Mouse (Mus musculus): ENCODE measurements around the gene Apol7a.
"Not testable (repeated sequence)": the region's sequence is repeated elsewhere in the genome, so short reads cannot be mapped to it uniquely, and the experiment has no call there.

The Apol7a gene

GRCm38 (mm10) chr15:77399027-77399426, at the start of gene Apol7a:
TSS of gene Apol7a (minus strand) at chr15:77399110.
- DNase-seq (ENCODE audit: low spot score): not testable (repeated sequence)

- DNase-seq (ENCODE audit: low spot score): not testable (repeated sequence)
Measured at GRCm38 (mm10) chr15:77447392-77447791, 48.5 kb upstream of the Apol7a start, which contains the start of gene Apol7b. TSS of gene Apol7b (minus strand) at chr15:77447492.

DNA sequence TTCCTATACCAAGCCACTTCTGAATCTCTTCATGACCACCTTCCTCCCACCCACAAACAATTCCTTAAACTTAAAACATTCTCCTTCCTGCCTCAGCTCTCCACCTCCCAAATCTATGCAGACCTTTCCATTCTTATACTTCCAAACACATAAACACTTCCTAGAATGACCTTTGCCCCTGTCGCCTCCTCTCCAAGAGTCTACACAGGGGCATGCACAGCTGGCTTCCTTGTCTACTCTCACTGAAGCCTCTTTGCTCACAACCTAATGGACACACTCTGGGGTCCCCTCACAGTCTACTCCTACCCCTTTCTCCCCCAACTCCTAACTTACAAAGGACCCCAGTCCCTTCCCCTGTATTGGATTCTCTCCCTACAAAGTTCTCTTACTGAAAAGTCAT, 46.8 kb upstream of the Apol7a start:
- not testable (repeated sequence) for DNase-seq (ENCODE audit: low spot score)

GRCm38 (mm10) chr15:77444746-77445145, 45.8 kb upstream of the Apol7a start:
- DNase-seq (ENCODE audit: low spot score): not testable (repeated sequence)

DNA sequence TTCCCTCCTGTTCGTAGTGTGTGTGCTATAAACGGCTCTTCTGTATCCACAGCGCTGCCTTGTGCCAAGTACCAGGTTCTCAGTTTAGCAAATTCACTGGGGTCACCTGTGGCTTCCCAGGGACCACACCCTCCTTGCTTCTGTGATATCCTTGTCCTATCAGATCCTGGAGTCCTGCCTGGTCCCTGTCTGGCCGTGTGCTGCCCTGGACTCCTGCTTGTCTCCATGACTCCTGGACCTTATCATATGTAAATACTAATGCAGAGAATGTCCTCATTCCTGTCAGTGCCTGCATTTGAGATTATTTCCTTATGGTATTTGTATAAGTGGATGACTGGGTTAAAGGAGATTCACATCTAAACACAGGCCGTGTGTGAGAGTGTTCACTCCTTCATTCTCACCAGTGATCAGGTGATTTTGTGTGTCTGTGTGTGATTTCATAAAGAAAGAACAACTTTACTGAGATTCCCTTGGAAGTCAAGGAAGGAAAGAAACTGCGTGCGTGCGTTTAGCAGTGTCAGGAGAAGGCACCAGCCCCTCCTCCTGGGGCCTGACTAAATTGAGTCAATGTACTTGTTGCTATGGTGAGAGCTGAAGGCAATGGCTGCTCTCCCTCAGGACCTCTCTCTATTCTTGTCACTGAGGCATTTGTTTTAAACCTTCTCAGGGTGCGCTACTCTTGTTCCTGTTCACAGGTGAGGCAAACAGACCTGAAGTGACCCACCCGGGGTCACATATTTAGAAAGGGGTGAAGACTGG, 30.0 kb upstream of the Apol7a start:
- DNase-seq (ENCODE audit: low spot score): not testable (repeated sequence)

GRCm38 (mm10) chr15:77422925-77423324, 24.0 kb upstream of the Apol7a start:
- DNase-seq (ENCODE audit: low spot score): not testable (repeated sequence)

- DNase-seq (ENCODE audit: low spot score): not testable (repeated sequence)
Measured at GRCm38 (mm10) chr15:77419657-77420056, 20.7 kb upstream of the Apol7a start.

GRCm38 (mm10) chr15:77416655-77417333, 17.9 kb upstream of the Apol7a start:
- DNase-seq (ENCODE audit: low spot score): not testable (repeated sequence)

DNA sequence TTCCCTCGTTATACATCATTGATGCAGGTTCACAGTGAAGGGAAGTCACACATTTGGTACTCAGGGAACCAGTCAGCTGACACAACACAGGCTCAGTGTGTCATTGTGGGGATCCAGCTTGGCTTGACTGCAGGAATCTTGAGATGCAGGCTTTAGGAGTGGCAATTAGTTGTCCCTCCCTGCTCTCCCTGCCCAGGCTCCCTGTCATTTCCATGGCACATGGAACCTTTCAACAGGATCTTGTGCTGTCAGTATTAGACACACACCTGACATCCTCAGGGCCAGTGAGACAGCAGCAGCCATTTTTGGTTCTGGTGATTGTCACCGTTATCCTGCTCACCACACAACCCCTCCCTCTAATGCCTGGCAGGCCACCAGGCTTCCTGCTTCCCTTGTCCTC, 16.7 kb upstream of the Apol7a start:
- not testable (repeated sequence) for DNase-seq (ENCODE audit: low spot score)

- DNase-seq (ENCODE audit: low spot score): peak; percentile 21
Measured at GRCm38 (mm10) chr15:77412695-77413094, 13.8 kb upstream of the Apol7a start.

DNA sequence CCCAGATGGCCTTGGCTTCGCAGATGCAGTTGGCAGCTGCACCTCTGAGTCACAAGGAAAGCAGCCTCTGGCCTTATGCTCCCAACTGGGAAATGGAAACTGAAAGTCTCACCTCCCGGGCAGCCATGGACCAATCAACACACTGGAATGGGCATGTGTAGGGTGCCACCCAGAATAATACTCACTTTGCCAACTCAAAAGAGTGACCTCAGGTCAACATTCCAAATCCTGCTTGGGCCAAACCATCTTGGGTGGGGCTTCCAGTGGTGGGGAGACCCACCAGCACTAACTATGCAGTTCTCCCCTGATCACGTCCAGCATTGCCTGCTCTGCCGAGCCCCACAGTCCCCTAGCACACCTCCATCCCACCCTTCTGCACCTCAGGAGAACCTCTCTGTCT, 12.1 kb upstream of the Apol7a start, which contains the start of gene Apol9a:
TSS of gene Apol9a (minus strand) at position 101 of the 400 bp plus-strand sequence.
- not testable (repeated sequence) for DNase-seq (ENCODE audit: low spot score)

GRCm38 (mm10) chr15:77406370-77406769, 7.5 kb upstream of the Apol7a start:
- DNase-seq (ENCODE audit: low spot score): peak; percentile 91

- not testable (repeated sequence) for DNase-seq (ENCODE audit: low spot score)
Measured at GRCm38 (mm10) chr15:77397450-77398132, 1.3 kb downstream of the Apol7a start.

DNA sequence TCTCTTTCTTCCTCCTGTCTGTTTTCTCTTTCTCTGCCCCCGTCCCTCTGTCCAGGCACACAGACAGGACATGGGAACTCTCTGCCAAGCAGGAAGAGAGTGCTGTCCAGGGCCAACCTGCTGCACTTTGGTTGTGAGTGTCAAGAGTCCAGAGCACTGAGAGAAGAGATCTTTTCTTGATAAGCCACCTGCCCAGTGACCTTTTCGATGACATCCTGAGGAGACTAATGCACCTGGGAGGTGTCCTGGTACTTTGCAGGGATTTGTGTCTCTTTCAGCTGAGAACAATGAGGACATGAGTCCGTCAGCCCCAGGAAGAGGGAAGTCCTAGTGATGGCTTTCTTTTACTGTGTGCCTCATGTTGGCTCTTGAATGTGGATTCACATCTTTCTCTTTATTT, 5.1 kb downstream of the Apol7a start:
- DNase-seq (ENCODE audit: low spot score): not testable (repeated sequence)

DNA sequence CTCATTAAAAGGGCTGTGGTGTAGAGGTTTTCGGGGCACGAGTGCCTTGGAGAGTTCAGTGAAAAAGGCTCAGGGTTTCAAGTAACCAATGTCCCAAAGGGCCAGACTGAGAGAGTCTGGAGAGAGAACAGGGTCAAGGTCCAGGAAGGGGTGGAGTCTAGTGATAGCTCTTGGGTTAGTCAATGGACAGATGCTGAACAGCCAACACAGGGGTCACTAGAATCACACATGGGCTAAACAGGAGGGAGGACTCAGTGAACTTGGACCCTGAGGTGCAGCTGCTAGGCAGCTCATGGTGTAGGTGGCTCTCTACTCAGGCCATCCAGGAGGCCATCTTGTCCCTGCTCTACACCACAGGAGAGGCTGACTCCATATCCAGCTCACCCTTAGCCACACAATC, 11.4 kb downstream of the Apol7a start:
- DNase-seq (ENCODE audit: low spot score): no peak

GRCm38 (mm10) chr15:77384340-77385030, 14.4 kb downstream of the Apol7a start:
- no peak for DNase-seq (ENCODE audit: low spot score)

DNA sequence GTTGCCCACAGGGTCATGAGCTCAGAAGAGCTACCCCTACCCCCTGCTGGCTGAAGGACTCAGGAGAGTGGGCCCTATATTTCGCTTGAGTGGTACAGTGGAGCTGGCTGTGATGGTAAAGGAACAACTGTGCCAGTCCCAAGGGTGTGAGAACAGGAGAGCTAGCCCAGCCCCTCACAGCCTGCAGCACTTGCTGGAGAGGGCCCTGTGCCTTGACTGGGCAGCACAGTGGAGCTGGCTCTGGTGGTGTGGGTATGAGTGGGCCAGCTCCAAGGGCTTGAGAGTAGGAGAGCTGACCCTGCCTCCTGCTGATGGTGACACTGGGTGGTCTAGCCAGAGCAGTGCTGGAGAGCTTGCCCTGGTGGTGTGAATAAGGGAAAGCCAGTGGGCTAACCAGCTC, 16.0 kb downstream of the Apol7a start:
- DNase-seq (ENCODE audit: low spot score): no peak

- no peak for DNase-seq (ENCODE audit: low spot score)
Measured at GRCm38 (mm10) chr15:77382271-77382850, 16.5 kb downstream of the Apol7a start.

DNA sequence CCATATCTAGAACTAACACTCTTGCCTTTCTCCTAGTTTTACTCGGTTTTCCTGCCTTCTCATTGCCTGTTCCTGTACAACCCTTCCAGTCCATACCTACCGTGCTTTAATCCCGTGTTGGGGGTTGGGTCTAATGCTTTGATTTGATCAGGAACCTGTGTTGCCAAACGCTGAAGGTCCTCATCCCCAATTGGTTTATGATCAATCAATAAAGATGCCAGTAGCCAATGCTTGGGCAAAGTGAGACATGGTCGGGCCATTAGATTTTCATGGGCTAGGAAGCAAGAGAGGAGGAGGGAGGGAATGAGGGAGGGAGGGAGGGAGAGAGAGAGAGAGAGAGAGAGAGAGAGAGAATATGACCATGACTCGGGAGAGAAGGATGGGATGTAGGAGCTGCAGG, 17.4 kb downstream of the Apol7a start:
- DNase-seq (ENCODE audit: low spot score): no peak

DNA sequence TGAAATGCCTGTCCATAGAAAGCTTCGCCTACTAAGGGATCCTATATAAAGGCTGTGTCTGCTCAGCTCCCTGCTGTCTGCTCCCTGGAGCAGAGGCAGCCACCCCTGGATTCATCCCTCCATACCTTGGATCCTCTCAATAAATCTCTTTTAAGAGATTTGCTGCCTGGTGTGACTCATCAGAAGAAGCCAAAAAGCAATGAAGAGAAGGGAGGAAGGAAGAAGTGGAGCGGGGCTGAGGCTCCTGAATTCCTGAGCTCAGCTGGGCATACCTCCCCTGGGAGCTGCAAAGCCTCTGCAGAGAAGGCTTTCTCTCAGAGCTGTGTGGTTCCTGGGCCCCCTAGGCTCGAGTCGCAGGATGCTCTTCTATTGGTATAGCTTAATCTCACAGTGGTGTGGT, 19.0 kb downstream of the Apol7a start:
- no peak for DNase-seq (ENCODE audit: low spot score)

DNA sequence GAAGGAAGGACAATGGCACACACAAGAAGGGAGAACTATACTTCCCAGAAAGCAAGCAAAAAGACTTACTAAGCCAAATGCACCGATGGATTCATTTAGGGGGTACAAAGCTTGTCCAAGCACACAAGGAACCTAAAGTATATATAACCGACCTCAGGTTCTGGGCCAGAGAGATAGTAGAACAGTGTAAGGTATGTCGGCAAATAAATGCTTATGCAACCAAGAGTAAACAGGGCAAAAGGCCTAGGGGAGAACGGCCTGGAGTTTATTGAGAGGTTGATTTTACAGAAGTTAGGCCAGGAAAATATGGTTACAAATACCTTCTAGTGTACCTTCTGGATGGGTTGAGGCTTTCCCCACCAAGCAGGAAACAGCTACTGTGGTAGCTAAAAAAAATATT, 21.5 kb downstream of the Apol7a start:
- no peak for DNase-seq (ENCODE audit: low spot score)

DNA sequence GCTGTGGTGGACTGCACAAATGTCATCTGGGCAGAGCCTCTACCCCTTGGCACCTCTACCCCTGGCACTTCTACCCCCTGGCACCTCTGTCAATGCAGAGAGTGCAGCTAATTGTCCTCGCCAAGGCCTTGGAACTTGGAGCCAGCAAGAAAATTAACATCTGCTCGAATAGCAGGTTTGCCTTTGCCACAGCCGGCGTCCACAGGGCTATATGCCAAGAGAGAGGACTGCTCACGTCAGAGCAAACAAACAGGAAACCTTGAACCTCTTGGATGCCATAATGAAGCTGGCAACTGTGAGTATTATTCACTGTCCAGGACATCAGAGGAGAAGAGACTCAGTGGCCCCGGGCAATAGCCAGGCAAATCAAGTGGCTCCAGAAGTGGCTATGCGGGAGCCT, 22.0 kb downstream of the Apol7a start:
- no peak for DNase-seq (ENCODE audit: low spot score)
